Mouse (Mus musculus) kidney, postnatal 0 days (tissue): ENCODE data around the gene Col6a1. TPM values are rescaled to one million over a fixed set of nuclear protein-coding genes. Genes with fewer than 3 reads are reported as not detected.
A peak's percentile ranks its signal among the peaks of the same experiment; 100 is the strongest.
"Not testable (repeated sequence)": the region's sequence is repeated elsewhere in the genome, so short reads cannot be mapped to it uniquely, and the experiment has no call there.

Experiments used
- ATAC-seq: fragments of 200-750 bp; cut with Nextera tagmentation; replicated peaks from 2 replicates; pipeline ENCODE4 v1.8.0; 2017; ENCODE audit warnings: low read depth, moderate number of reproducible peaks, moderate TSS enrichment, moderate library complexity; ENCODE audit not compliant: low FRiP score
- DNase-seq: peaks from one replicate; pipeline ENCODE4 v3.0.0-alpha.2; 2016; ENCODE audit warnings: low spot score
- H3K27ac ChIP-seq: fragments of 300-500 bp; sonication (generic); 2 replicates; pipeline ENCODE4 v1.5.1; 2014; ENCODE audit warnings: mild to moderate bottlenecking
- H3K27me3 ChIP-seq: fragments of 300-500 bp; sonication (generic); 2 replicates; pipeline ENCODE4 v1.6.1; 2014; ENCODE audit warnings: low read length, mixed read lengths; ENCODE audit not compliant: insufficient read depth
- H3K36me3 ChIP-seq: fragments of 300-500 bp; sonication (generic); 2 replicates; pipeline ENCODE4 v1.6.1; 2014; ENCODE audit warnings: low read length, mixed read lengths; ENCODE audit not compliant: insufficient read depth
- H3K4me1 ChIP-seq: fragments of 300-500 bp; sonication (generic); replicated peaks from 2 replicates; pipeline ENCODE4 v1.6.1; 2014; ENCODE audit warnings: antibody characterized with exemption, low read length, mixed read lengths; ENCODE audit not compliant: insufficient read depth
- H3K4me2 ChIP-seq: fragments of 300-500 bp; sonication (generic); 2 replicates; pipeline ENCODE4 v1.6.1; 2014; ENCODE audit warnings: mild to moderate bottlenecking, low read length, moderate library complexity, mixed read lengths
- H3K4me3 ChIP-seq: fragments of 300-500 bp; sonication (generic); replicated peaks from 2 replicates; pipeline ENCODE4 v1.5.1; 2014; ENCODE audit warnings: low read depth, low read length
- H3K9ac ChIP-seq: fragments of 300-500 bp; sonication (generic); 2 replicates; pipeline ENCODE4 v1.6.1; 2014; ENCODE audit warnings: low read depth, low read length
- H3K9me3 ChIP-seq: fragments of 300-500 bp; sonication (generic); replicated peaks from 2 replicates; pipeline ENCODE4 v1.6.1; 2016; ENCODE audit warnings: low read length, inconsistent platforms, mixed read lengths
- CTCF ChIP-seq: IDR thresholded peaks from 2 replicates; pipeline ENCODE4 v1.5.1; 2016; ENCODE audit warnings: antibody characterized with exemption, low read depth, mild to moderate bottlenecking, moderate library complexity
- WGBS: fragments of 180-500 bp; shearing (Covaris S2); extraction: QIAGEN DNeasy Blood & Tissue Kit; methylation state at CpG from one replicate; pipeline ENCODE4 v1.1.7; 2014; 5-methylcytosine and 5-hydroxymethylcytosine counted together
- polyA plus RNA-seq: library from polyadenylated mRNA; unstranded; fragments of >200 nt; fragmentation: Nextera tagmentation; extraction: Ambion mirVana; gene quantifications from 2 replicates; pipeline ENCODE4 v1.2.1, GENCODE M21; 2015

The Col6a1 gene
- polyA plus RNA-seq, 1 experiment from 2014 or later: 81.3 TPM

DNA sequence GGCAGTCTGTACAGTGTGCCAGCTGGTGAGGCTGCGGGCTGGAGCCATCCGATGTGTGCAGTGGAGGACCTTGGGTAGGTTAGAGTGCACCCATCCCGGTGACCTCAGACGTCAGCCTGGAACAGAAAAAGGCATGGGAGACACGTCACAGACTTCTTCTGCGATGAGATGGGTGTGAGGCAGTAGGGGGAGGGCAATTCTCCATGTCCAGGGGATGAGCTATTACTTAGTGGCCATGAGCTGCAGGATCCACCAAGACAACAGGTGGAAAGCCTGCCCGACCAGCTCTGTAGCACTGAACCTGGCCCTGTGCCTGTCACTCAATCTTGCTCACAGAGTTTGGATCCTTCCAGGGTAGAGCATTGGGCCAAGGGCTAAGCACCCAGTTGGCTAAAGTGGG, 36.4 kb upstream of the Col6a1 start:
- no peak overlapping the region for H3K4me3 ChIP-seq
- no peak for TF ChIP-seq CTCF
- no peaks in the 10 kb centered on the region for H3K36me3 ChIP-seq
- WGBS: 77% methylated on average over 7 of the region's 7 CpGs
- no peak for ATAC-seq
- no peak overlapping the region for H3K9ac ChIP-seq
- H3K4me2 ChIP-seq: no peak overlapping the region
- H3K9me3 ChIP-seq: no peaks in the 10 kb centered on the region
- H3K27me3 ChIP-seq: no peaks in the 10 kb centered on the region
- H3K27ac ChIP-seq: no peak overlapping the region
- H3K4me1 ChIP-seq: no peaks in the 10 kb centered on the region
- DNase-seq: no peak

DNA sequence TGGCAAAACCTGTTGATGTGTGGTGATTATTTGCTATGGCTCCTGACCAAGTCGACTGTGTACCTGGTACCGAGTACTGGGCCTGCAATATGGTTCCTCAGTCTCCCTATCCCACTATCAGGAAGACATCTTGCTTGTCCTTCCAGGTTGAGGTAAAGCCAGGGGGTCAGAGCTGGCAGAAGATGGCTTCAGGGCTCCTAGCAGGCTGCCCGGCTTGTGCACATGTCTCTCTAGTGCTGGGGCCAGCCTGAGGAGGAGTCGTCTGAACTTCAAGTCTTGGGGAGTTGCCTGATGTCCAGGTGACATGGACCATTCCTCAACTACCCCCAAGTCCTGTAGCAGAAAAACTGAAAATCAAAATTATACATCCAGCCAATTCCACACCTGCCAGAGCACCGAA, 33.9 kb upstream of the Col6a1 start:
- Histone ChIP-seq H3K9ac (no peak overlapping the region), H3K36me3 (no peaks in the 10 kb centered on the region), H3K9me3 (no peaks in the 10 kb centered on the region), H3K4me1 (no peaks in the 10 kb centered on the region), H3K27ac (no peak overlapping the region), H3K4me3 (no peak overlapping the region), H3K27me3 (no peaks in the 10 kb centered on the region), H3K4me2 (no peak overlapping the region)
- WGBS: 85% methylated on average over 5 of the region's 5 CpGs
- DNase-seq: no peak
- ATAC-seq: no peak
- no peak for TF ChIP-seq CTCF

DNA sequence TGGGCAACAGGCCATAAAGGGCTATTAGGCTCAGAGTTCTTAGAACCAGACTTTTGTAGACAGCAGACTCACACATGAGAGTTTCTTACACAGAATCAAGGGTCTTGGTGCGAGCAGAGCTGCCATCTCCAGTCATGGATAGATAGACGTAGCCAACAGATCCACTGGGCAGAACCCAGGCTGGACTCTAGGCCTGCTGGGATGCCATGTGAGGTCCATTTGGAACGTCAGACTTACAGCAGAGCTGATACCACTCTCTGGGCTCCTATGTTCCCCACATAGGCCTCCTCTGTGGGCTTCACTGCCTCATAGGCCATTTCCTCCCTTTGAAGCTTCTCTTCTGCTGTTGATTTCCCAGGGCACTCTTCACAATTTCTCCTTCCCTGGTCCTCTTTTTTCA, 27.7 kb upstream of the Col6a1 start:
- no peak overlapping the region for H3K4me2 ChIP-seq
- no peak for DNase-seq
- WGBS: 85% methylated on average over 3 of the region's 3 CpGs

DNA sequence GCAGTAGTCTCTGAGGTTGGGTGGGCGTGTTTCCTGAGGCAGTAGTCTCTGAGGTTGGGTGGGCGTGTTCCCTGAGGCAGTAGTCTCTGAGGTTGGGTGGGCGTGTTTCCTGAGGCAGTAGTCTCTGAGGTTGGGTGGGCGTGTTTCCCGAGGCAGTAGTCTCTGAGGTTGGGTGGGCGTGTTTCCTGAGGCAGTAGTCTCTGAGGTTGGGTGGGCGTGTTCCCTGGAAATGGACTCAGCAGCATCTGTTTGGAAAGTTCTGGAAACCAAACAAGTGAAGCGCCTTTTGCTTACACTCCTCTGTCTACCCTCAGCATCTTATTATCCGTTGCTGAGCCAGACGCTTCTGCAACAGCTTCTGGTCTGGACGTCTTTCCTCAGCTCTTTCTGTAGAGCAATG, 18.3 kb upstream of the Col6a1 start:
- 32% methylated on average over 11 of the region's 11 CpGs for WGBS
- not testable (repeated sequence) for ATAC-seq, H3K36me3 ChIP-seq, H3K9me3 ChIP-seq, H3K4me3 ChIP-seq, H3K9ac ChIP-seq, H3K4me2 ChIP-seq, H3K27me3 ChIP-seq, DNase-seq, H3K4me1 ChIP-seq, H3K27ac ChIP-seq

More for the DNA sequence above, 27.7 kb upstream of the Col6a1 start:
- Histone ChIP-seq H3K27me3 (no peaks in the 10 kb centered on the region), H3K4me1 (no peaks in the 10 kb centered on the region), H3K9ac (no peak overlapping the region), H3K36me3 (no peaks in the 10 kb centered on the region), H3K27ac (no peak overlapping the region), H3K4me3 (no peak overlapping the region), H3K9me3 (no peaks in the 10 kb centered on the region)
- no peak for ATAC-seq
- no peak for TF ChIP-seq CTCF

DNA sequence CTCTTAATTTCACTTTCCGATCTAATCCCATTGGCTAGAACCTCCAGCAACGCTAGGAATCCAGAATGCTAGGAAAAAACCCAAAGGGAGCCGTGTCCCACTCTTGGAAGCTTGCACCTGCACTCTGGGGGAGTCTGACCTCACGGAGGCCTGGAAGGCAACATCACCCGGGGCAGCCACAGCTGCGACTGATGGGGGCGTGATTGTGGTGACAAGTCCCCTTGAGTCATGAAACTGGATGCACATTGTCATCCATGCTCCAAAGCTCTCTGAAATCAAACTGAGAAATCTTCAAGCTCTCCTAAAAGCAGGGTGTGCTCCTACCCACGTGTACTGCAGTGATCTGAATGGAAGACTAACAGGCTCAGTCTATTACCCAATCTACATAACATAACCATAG, 10.8 kb upstream of the Col6a1 start:
- no peak for DNase-seq
- WGBS: 55% methylated on average over 8 of the region's 8 CpGs

DNA sequence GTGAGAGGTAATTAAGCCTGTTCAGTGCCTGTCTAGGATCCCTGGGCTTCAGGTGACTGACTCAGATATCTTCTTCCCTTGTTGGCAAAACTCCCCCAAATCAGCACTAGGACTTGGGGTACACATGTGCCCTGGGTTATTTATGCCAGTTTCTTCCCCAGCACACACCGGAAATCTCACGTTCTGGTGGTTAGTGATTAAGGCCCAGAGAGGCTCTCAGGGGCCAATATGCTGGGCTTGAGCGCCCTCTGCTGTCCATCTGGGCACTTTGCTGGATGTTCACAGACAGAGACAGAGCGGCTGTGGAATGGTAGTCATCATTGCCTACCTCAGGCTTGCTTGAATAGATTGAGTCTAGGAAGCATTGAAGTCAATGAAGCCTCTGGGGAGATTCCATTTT, 9.0 kb upstream of the Col6a1 start:
- WGBS: under 1% methylated on average over 4 of the region's 4 CpGs
- Histone ChIP-seq H3K27me3 (no peaks in the 10 kb centered on the region), H3K4me3 (no peak overlapping the region), H3K4me2 (no peak overlapping the region), H3K27ac (no peak overlapping the region), H3K9me3 (no peaks in the 10 kb centered on the region), H3K9ac (no peak overlapping the region), H3K36me3 (no peaks in the 10 kb centered on the region), H3K4me1 (peaks cover 4% of the 10 kb centered on the region; the same call in 1 of the 2 replicates)
- peak; percentile 86 for DNase-seq
- 0 out of 2 replicates have a peak, but pooled peaks have one; percentile 17 for ATAC-seq
- peak; percentile 92 for TF ChIP-seq CTCF

More for the DNA sequence above, 10.8 kb upstream of the Col6a1 start:
- no peaks in the 10 kb centered on the region for H3K9me3 ChIP-seq
- no peak overlapping the region for H3K27ac ChIP-seq
- TF ChIP-seq CTCF: no peak
- peaks cover 4% of the 10 kb centered on the region; the same call in 1 of the 2 replicates for H3K4me1 ChIP-seq
- no peak overlapping the region for H3K4me2 ChIP-seq
- no peak overlapping the region for H3K9ac ChIP-seq
- H3K27me3 ChIP-seq: no peaks in the 10 kb centered on the region
- no peaks in the 10 kb centered on the region for H3K36me3 ChIP-seq
- ATAC-seq: no peak
- no peak overlapping the region for H3K4me3 ChIP-seq

DNA sequence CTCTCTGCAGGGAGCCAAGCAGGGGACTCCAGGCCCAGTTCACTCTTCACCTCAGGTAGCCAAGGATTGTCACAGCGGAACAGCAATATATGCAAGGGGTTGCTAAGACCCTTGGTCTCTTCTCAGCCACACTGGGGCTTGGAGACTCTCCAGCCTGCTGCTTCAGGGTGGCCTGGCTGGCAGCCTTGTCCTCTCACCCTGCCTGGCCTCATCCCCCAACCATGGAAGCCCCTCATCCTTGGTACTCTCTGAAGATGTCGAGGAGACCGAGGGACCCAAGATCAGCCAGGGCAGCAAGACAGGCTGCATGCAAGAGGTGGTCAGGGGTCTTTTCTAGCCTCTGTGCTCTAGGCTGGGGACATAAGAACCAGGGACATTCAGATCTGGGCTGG, 7.7 kb upstream of the Col6a1 start:
- ATAC-seq (no peak), DNase-seq (no peak)
- Histone ChIP-seq H3K4me3 (no peak overlapping the region), H3K4me1 (peaks cover 4% of the 10 kb centered on the region; the same call in 1 of the 2 replicates), H3K27me3 (no peaks in the 10 kb centered on the region), H3K4me2 (peak overlapping the region; percentile 21; the same call in 1 of the 2 replicates), H3K9me3 (no peaks in the 10 kb centered on the region), H3K36me3 (no peaks in the 10 kb centered on the region), H3K9ac (0 out of 2 replicates have a peak overlapping the region, but pooled peaks have one; percentile 1), H3K27ac (peak overlapping the region; percentile 60; the same call in 1 of the 2 replicates)
- WGBS: 43% methylated on average over 3 of the region's 3 CpGs
- TF ChIP-seq CTCF: no peak
